Mouse (Mus musculus): ENCODE measurements around the gene Kcnq1. TPM values are rescaled to one million over a fixed set of nuclear protein-coding genes. Genes with fewer than 3 reads are reported as not detected.

Gene Kcnq1
- polyA plus RNA-seq, 1 experiment from 2014 or later = 1.3 TPM

GRCm38 (mm10) chr7:143192392-143192791 lies 86.2 kb downstream of the Kcnq1 start:
- Histone ChIP-seq H3K9ac (ENCODE audit: low read depth, low read length) (no peak overlapping the region), H3K36me3 (ENCODE audit: control insufficient read depth, insufficient read depth, low read length) (no peaks in the 10 kb centered on the region), H3K9me3 (ENCODE audit: control insufficient read depth, low read length) (no peaks in the 10 kb centered on the region), H3K4me2 (ENCODE audit: low read length) (no peak overlapping the region), H3K4me3 (ENCODE audit: low read length) (no peak overlapping the region), H3K27ac (ENCODE audit: low read depth, low read length) (no peak overlapping the region), H3K27me3 (replicated peaks; ENCODE audit: control insufficient read depth, insufficient read depth, low read length) (no peaks in the 10 kb centered on the region), H3K4me1 (ENCODE audit: control insufficient read depth, insufficient read depth, low read depth, low read length) (no peaks in the 10 kb centered on the region)
- no peak for ATAC-seq
- 93% methylated on average over 7 of the region's 7 CpGs for WGBS

GRCm38 (mm10) chr7:143194064-143194463 lies 87.9 kb downstream of the Kcnq1 start:
- H3K27me3 ChIP-seq (replicated peaks; ENCODE audit: control insufficient read depth, insufficient read depth, low read length) = no peaks in the 10 kb centered on the region
- WGBS = 87% methylated on average over 7 of the region's 7 CpGs
- no peaks in the 10 kb centered on the region for H3K36me3 ChIP-seq (ENCODE audit: control insufficient read depth, insufficient read depth, low read length)
- ATAC-seq = no peak
- no peak overlapping the region for H3K4me2 ChIP-seq (ENCODE audit: low read length)
- H3K4me1 ChIP-seq (ENCODE audit: control insufficient read depth, insufficient read depth, low read depth, low read length) = peaks cover 8% of the 10 kb centered on the region
- H3K9me3 ChIP-seq (ENCODE audit: control insufficient read depth, low read length) = no peaks in the 10 kb centered on the region
- no peak overlapping the region for H3K4me3 ChIP-seq (ENCODE audit: low read length)
- no peak overlapping the region for H3K9ac ChIP-seq (ENCODE audit: low read depth, low read length)
- H3K27ac ChIP-seq (ENCODE audit: low read depth, low read length) = no peak overlapping the region

- Histone ChIP-seq H3K9me3 (ENCODE audit: control insufficient read depth, low read length) (no peaks in the 10 kb centered on the region), H3K27me3 (replicated peaks; ENCODE audit: control insufficient read depth, insufficient read depth, low read length) (no peaks in the 10 kb centered on the region), H3K27ac (ENCODE audit: low read depth, low read length) (no peak overlapping the region), H3K4me2 (ENCODE audit: low read length) (peak overlapping the region; percentile 38), H3K4me1 (ENCODE audit: control insufficient read depth, insufficient read depth, low read depth, low read length) (peaks cover 8% of the 10 kb centered on the region), H3K4me3 (ENCODE audit: low read length) (0 out of 2 replicates have a peak overlapping the region, but pooled peaks have one; percentile 2), H3K36me3 (ENCODE audit: control insufficient read depth, insufficient read depth, low read length) (no peaks in the 10 kb centered on the region), H3K9ac (ENCODE audit: low read depth, low read length) (peak overlapping the region; percentile 25; the same call in 1 of the 2 replicates)
- ATAC-seq = peak; percentile 91
- 19% methylated on average over 15 of the region's 15 CpGs for WGBS
Observed at GRCm38 (mm10) chr7:143197951-143198440, 91.8 kb downstream of the Kcnq1 start.

GRCm38 (mm10) chr7:143198443-143198842 lies 92.3 kb downstream of the Kcnq1 start:
- 24% methylated on average over 7 of the region's 7 CpGs for WGBS
- Histone ChIP-seq H3K27ac (ENCODE audit: low read depth, low read length) (no peak overlapping the region), H3K9ac (ENCODE audit: low read depth, low read length) (peak overlapping the region; percentile 25; the same call in 1 of the 2 replicates), H3K4me3 (ENCODE audit: low read length) (no peak overlapping the region), H3K27me3 (replicated peaks; ENCODE audit: control insufficient read depth, insufficient read depth, low read length) (no peaks in the 10 kb centered on the region), H3K4me2 (ENCODE audit: low read length) (peak overlapping the region; percentile 38), H3K9me3 (ENCODE audit: control insufficient read depth, low read length) (no peaks in the 10 kb centered on the region), H3K4me1 (ENCODE audit: control insufficient read depth, insufficient read depth, low read depth, low read length) (peaks cover 8% of the 10 kb centered on the region), H3K36me3 (ENCODE audit: control insufficient read depth, insufficient read depth, low read length) (no peaks in the 10 kb centered on the region)
- ATAC-seq = peak; percentile 58

- no peak overlapping the region for H3K27ac ChIP-seq (ENCODE audit: low read depth, low read length)
- ATAC-seq = no peak
- no peaks in the 10 kb centered on the region for H3K27me3 ChIP-seq (replicated peaks; ENCODE audit: control insufficient read depth, insufficient read depth, low read length)
- peaks cover 8% of the 10 kb centered on the region for H3K4me1 ChIP-seq (ENCODE audit: control insufficient read depth, insufficient read depth, low read depth, low read length)
- H3K4me3 ChIP-seq (ENCODE audit: low read length) = no peak overlapping the region
- no peaks in the 10 kb centered on the region for H3K36me3 ChIP-seq (ENCODE audit: control insufficient read depth, insufficient read depth, low read length)
- WGBS = 88% methylated on average over 2 of the region's 2 CpGs
- no peak overlapping the region for H3K4me2 ChIP-seq (ENCODE audit: low read length)
- H3K9ac ChIP-seq (ENCODE audit: low read depth, low read length) = no peak overlapping the region
- H3K9me3 ChIP-seq (ENCODE audit: control insufficient read depth, low read length) = no peaks in the 10 kb centered on the region
Observed at GRCm38 (mm10) chr7:143201255-143201654, 95.1 kb downstream of the Kcnq1 start.

GRCm38 (mm10) chr7:143203897-143204296 lies 97.7 kb downstream of the Kcnq1 start:
- Histone ChIP-seq H3K27me3 (replicated peaks; ENCODE audit: control insufficient read depth, insufficient read depth, low read length) (no peaks in the 10 kb centered on the region), H3K36me3 (ENCODE audit: control insufficient read depth, insufficient read depth, low read length) (no peaks in the 10 kb centered on the region), H3K9me3 (ENCODE audit: control insufficient read depth, low read length) (no peaks in the 10 kb centered on the region), H3K4me3 (ENCODE audit: low read length) (no peak overlapping the region), H3K9ac (ENCODE audit: low read depth, low read length) (no peak overlapping the region), H3K27ac (ENCODE audit: low read depth, low read length) (no peak overlapping the region), H3K4me1 (ENCODE audit: control insufficient read depth, insufficient read depth, low read depth, low read length) (no peaks in the 10 kb centered on the region), H3K4me2 (ENCODE audit: low read length) (no peak overlapping the region)
- no peak for ATAC-seq
- WGBS = 93% methylated on average over 6 of the region's 6 CpGs

- no peak overlapping the region for H3K9ac ChIP-seq (ENCODE audit: low read depth, low read length)
- WGBS = 58% methylated on average over 4 of the region's 4 CpGs
- no peak overlapping the region for H3K4me3 ChIP-seq (ENCODE audit: low read length)
- no peak overlapping the region for H3K4me2 ChIP-seq (ENCODE audit: low read length)
- H3K4me1 ChIP-seq (ENCODE audit: control insufficient read depth, insufficient read depth, low read depth, low read length) = no peaks in the 10 kb centered on the region; the same call in 1 of the 2 replicates
- no peak overlapping the region for H3K27ac ChIP-seq (ENCODE audit: low read depth, low read length)
- no peaks in the 10 kb centered on the region for H3K9me3 ChIP-seq (ENCODE audit: control insufficient read depth, low read length)
- no peaks in the 10 kb centered on the region for H3K27me3 ChIP-seq (replicated peaks; ENCODE audit: control insufficient read depth, insufficient read depth, low read length)
- ATAC-seq = no peak
- H3K36me3 ChIP-seq (ENCODE audit: control insufficient read depth, insufficient read depth, low read length) = no peaks in the 10 kb centered on the region
Observed at GRCm38 (mm10) chr7:143207044-143207443, 100.9 kb downstream of the Kcnq1 start.

- Histone ChIP-seq H3K9me3 (ENCODE audit: control insufficient read depth, low read length) (no peaks in the 10 kb centered on the region), H3K36me3 (ENCODE audit: control insufficient read depth, insufficient read depth, low read length) (no peaks in the 10 kb centered on the region), H3K9ac (ENCODE audit: low read depth, low read length) (no peak overlapping the region), H3K27ac (ENCODE audit: low read depth, low read length) (no peak overlapping the region), H3K4me1 (ENCODE audit: control insufficient read depth, insufficient read depth, low read depth, low read length) (no peaks in the 10 kb centered on the region; the same call in 1 of the 2 replicates), H3K27me3 (replicated peaks; ENCODE audit: control insufficient read depth, insufficient read depth, low read length) (no peaks in the 10 kb centered on the region), H3K4me2 (ENCODE audit: low read length) (no peak overlapping the region), H3K4me3 (ENCODE audit: low read length) (no peak overlapping the region)
- ATAC-seq = no peak
- 67% methylated on average over 4 of the region's 4 CpGs for WGBS
Observed at GRCm38 (mm10) chr7:143210796-143211195, 104.6 kb downstream of the Kcnq1 start.

GRCm38 (mm10) chr7:143251206-143251605 lies 145.0 kb downstream of the Kcnq1 start:
- H3K4me3 ChIP-seq (ENCODE audit: low read length) = no peak overlapping the region
- no peak overlapping the region for H3K4me2 ChIP-seq (ENCODE audit: low read length)
- peaks cover 12% of the 10 kb centered on the region for H3K9me3 ChIP-seq (ENCODE audit: control insufficient read depth, low read length)
- no peak overlapping the region for H3K9ac ChIP-seq (ENCODE audit: low read depth, low read length)
- no peaks in the 10 kb centered on the region for H3K27me3 ChIP-seq (replicated peaks; ENCODE audit: control insufficient read depth, insufficient read depth, low read length)
- peaks cover 6% of the 10 kb centered on the region; the same call in 1 of the 2 replicates for H3K36me3 ChIP-seq (ENCODE audit: control insufficient read depth, insufficient read depth, low read length)
- ATAC-seq = no peak
- H3K27ac ChIP-seq (ENCODE audit: low read depth, low read length) = no peak overlapping the region
- WGBS = 76% methylated on average over 2 of the region's 2 CpGs
- H3K4me1 ChIP-seq (ENCODE audit: control insufficient read depth, insufficient read depth, low read depth, low read length) = no peaks in the 10 kb centered on the region
